Mouse (Mus musculus) G1E-ER4 (cell line): ENCODE measurements around the gene Mfsd12. TPM values are rescaled to one million over a fixed set of nuclear protein-coding genes. Genes with fewer than 3 reads are reported as not detected.

ENCODE experiments used
- GATA1 ChIP-seq: IDR thresholded peaks from one replicate; pipeline ENCODE4 v1.8.0; 2012; ENCODE audit warnings: low read length, inconsistent platforms
- polyA plus RNA-seq: library from polyadenylated mRNA; stranded (reverse); fragments of >175 nt; gene quantifications from 2 replicates; pipeline ENCODE4 v1.2.3, GENCODE M21; 2012

Gene Mfsd12
- polyA plus RNA-seq, 1 experiment: 39.2 TPM

DNA sequence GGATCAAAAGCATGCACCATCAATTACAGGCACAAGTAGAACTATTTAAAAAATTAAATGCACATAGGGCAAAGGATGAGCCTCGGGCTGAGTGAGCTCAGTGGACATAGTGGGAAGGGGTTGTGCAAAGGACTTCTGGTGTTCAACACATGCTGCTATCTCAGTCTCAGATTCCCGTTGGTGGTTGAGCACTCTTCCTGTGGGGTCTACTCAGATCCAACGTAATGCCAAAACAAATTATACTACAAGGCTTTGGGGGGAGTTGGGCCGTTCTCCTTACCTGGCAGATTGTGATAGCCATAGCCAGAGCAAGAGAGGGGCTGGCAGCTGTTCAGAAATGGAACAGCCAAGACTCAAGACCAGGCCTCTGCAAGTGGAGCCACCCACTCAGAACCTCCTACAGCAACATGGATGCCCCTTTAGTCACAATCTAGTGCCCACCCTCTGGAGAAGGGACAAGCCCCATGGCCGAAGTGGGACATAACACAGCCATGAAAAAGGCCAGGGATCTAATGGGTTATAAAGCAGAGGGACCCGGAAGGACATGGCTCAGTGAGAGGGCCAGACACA, 22.6 kb downstream of the Mfsd12 start:
- TF ChIP-seq GATA1: no peak

DNA sequence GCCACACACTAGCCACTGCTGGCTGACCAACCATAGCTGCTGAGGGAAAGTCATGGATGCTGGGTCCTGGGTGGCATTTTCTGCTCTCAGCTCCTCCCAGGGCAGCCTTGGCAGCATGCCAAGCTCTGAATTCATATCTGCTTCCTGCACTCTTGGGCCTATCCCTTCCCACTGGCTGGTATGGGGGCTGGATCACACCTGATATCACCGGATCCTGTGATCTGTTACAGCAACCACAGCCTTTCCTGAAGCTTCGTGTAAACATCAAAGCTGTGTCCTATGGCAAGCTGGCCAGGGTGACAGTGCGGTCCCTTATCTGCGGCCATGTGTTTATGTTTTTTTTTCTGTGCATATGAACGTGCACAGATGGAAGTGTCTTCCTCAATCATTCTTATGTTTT, 24.7 kb downstream of the Mfsd12 start:
- peak; percentile 98 for TF ChIP-seq GATA1

DNA sequence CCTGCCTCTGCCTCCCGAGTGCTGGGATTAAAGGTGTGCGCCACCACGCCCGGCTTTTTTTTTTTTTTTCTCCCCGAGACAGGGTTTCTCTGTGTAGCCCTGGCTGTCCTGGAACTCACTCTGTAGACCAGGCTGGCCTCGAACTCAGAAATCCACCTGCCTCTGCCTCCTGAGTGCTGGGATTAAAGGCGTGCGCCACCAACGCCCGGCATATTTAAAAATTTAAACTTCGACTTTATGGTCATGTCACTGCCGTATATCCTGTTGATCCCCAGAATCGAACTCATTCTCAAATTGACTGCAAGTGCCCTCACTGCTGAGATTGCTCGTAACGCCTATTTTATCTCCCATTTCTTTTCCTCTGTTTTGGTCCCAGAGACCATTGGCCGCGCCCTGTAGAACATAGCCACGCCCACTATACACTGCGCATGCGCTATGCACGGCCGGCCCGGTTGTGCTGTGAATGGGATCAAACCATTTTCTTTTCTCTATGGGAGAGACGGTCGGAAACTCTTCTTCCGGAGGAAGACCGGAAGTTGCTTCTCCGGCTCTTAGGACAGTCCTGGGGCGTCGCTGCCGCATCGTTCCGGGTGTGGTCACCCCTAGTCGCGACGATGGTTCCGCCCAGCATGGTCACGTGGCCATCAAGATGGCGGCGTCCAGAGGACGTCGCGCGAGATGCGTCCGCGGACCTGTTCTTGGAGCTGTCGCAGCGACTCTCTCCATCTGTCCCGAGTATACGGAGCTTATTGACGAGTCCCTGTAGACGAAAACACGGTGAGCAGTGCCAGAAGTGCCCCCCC, 26.7 kb downstream of the Mfsd12 start, which contains the start of the genes Dohh and Gm48551:
Dohh (plus strand) TSS at position 627 of the 803 bp plus-strand sequence.
Gm48551 (plus strand) TSS at position 665 of the 803 bp plus-strand sequence.
- no peak for TF ChIP-seq GATA1

DNA sequence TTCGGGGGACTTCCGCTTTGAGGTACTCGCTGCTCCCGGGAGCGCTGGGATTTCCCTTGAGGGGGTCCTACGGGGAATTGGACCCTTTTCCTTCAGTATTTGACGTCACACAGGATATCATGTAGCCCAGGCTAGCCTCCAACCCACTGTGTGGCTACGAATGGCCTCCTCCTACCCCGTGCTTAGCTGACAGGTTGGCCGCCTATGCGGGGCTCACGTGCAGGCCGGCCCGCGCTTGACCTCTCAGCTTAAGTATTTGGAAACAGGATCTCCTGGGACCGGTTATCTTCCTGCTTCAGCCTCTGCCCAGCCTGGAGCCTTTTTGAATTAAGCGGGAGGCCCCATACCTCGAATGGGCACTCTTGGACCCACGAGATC, 27.3 kb downstream of the Mfsd12 start:
- TF ChIP-seq GATA1: no peak

DNA sequence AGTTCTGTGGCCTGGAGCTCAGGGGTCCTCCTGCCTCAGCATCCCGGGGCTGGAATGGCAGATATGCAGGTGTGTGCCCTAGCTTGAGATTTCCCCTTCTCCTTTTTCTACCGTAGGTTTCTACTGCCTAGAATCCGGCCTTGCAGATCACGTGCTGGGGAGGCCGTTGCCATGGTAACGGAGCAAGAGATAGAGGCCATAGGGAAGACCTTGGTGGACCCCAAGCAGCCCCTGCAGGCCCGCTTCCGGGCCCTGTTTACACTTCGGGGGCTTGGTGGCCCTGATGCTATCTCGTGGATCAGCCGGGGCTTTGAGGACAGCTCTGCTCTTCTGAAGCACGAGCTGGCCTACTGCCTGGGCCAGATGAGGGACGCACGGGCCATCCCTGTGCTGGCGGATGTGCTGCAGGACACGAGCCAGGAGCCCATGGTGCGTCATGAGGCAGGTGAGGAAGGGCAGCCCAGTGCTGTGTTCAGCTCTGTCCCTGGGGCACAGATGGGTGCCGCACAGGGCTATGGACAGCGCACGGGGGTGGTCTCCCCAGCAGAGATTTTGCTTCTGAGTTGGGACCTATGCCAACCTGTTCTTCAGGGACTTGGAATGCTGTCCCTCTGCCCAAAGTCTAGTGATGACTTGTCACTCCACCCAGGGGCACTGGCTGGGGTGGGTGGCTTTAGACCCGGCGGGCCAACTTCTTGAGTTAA, 28.5 kb downstream of the Mfsd12 start:
- TF ChIP-seq GATA1: no peak

DNA sequence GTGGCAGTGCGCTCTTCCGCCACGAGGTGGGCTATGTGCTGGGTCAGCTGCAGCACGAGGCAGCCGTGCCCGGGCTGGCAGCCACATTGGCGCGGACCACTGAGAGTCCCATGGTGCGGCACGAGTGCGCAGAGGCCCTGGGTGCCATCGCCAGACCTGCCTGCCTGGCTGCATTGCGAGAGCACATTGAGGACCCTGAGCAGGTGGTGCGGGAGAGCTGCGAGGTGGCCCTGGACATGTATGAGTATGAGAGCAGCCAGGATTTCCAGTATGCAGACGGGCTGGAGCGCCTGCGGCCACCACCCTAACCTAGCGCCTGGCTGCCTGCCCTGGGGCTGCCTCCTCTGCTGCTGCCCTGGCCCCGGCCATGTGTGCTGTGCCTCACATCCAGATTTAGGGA, 30.4 kb downstream of the Mfsd12 start:
- no peak for TF ChIP-seq GATA1

DNA sequence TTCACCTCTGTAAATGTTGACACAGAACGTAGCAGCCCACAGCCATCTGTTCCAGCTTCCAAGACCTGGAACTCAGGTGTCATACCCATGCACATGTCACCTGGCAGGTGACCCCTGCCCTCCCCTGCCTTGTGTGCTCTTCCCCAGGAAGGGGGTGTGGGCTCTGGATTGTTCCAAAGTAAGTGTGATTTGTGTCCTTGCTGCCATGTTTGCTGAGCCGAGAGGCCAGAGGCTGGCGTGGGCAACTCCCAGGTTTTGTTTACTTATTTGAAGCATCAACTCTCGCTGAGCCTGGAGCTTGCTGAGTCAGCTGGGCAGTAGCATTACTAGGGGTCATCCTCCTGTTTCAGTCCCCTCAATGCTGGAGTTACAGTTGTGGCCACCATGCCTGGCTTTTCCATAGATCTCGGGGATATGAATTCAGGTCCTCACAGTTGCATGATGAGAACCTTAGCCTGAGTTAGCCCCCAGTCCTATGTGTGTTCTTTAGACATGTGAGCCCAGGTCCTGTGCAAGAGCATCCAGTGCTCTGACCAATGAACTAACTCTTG, 31.3 kb downstream of the Mfsd12 start, which contains the start of gene Gm48552:
Gm48552 (plus strand) TSS at position 501 of the 551 bp plus-strand sequence.
- no peak for TF ChIP-seq GATA1

DNA sequence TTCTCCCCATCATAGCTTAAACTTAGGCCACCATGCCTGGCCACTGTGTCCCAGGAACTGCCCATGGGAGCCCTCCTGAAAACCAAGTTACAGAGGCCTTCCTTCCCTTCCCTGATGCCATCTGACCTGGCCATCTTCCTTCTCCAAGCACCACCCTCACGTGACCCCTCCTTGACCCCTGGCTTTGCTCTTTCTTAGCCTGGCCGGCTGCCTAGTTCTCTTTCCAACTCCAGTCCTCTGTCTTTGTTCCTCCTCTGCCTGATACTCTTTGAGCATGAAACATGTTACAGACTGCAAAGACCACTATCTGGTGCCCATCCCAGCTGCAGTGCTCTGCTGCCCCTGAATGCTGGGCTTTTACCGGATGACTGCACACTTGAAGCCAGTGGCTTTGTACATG, 32.1 kb downstream of the Mfsd12 start:
- TF ChIP-seq GATA1: no peak

DNA sequence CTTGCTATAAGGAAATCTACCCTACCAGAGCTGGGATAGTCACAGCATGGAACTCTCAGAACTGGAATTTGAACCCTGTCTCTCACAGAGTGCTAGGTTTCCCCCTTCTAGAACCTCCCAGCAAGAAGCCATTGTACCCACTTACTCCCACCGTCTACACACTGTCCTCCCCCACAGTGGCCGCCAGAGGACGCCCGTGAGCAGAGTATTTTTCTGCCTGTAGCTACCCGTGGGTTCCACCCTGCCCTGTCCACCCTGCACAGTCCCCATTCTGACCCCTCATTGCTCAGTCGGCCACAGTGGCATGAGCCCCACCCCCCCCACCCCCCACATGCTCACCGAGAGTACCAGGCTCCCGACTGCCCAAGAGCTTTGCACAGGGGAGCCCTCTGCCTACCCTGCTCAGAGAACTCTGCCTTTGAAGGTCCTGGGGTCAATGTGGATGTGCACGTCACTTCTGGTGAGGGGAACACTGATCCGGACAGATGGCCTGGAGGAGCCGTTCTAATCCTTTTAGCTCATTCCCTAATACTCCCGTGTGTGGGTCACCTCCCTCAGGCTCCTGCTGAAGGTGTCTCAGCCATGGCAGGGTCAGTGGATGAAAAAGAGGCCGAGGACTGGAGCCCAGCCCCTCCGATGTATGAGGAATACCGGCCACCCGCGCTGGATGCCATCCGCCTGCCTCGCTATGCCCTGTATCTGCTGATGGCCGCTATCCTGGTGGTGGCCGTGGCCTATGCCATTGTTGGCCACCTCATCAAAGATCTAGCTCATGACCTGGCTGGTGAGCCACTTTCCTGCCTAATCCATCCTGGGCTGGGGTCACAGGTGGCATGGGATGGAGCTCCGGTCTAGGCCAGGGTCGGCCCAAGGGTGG, 32.7 kb downstream of the Mfsd12 start:
- no peak for TF ChIP-seq GATA1

DNA sequence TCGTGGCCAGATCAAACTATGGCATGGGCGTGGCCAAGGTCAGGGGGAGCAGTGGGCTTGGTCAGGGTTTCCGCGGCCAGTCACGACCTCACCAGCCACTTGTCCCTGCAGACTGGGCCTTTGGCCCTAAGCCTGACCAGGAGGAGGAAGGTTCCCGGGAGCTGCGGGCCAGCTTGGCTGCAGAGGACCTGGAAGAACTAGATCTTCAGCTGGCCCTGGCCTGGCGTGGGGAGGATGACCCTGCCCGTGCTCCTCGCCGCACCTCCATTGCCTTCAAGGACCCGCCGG, 33.3 kb downstream of the Mfsd12 start:
- no peak for TF ChIP-seq GATA1

DNA sequence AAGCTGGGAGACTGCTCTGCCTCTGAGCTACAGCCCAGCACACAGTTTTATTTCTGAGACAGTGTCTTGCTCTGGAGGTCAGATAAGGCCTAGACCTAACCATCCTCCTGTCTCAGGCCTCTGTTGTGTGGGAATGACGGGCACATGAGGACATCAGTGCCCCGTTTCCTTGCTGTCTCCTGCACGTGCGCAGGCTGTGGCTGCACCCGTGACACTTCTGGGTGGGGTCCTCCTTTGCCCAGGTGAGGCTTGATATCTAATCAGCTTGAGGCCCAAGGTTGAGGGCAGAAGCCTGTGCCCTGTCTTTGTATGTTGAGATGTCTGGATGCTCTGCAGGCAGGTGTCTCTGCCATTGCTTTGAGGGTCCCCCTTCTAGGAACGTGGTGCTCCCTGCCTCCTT, 35.0 kb downstream of the Mfsd12 start:
- no peak for TF ChIP-seq GATA1

DNA sequence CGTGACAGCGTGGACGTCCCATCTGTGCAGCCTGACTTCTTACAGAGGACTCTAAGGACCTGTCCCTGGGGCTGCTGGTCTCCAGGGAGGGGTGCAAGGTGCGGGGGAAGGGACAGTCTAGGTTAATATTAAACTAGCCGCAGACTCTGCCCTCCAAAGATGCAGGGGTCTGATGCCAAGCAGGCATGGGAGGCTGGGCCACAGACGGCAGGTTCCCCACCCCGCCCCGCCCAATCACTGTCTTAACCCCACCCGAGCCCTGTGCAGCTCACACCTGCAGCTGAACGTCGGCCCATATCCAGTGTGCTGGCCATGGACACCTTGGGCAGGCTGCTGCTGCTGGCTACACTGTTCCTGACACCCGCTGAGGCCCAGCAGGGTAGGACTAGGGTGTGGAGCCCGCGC, 35.5 kb downstream of the Mfsd12 start, which contains the start of gene Smim24:
Smim24 (plus strand) TSS at position 271 of the 405 bp plus-strand sequence.
- no peak for TF ChIP-seq GATA1

DNA sequence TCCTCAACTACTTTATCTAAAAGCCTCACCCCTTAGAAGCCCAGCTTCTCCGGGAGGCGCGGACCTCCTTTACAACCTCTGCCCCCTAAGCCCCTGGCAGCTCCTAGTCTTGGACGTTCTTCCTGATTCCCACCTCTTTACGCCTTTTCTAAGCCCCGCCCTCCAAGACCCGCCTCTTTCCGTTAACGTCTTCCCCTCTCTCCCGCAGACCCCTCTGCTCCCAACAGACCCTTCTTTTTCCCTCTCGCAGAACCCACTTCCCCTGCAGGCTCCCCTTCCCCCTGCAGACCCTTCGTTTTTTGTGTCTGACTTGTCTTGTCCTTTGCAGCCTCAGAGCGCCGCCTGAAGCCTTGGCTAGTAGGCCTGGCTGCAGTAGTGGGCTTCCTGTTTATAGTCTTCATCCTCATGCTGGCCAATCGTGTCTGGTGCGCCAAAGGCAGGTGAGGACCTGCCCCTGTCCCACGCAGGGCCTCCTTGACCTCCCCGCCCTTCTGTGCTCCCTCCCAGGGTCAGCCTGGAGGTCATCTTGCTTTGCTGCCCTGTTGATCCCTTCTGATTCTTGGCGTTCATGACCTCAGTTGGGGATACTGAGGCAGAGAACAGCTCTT, 36.3 kb downstream of the Mfsd12 start:
- no peak for TF ChIP-seq GATA1

DNA sequence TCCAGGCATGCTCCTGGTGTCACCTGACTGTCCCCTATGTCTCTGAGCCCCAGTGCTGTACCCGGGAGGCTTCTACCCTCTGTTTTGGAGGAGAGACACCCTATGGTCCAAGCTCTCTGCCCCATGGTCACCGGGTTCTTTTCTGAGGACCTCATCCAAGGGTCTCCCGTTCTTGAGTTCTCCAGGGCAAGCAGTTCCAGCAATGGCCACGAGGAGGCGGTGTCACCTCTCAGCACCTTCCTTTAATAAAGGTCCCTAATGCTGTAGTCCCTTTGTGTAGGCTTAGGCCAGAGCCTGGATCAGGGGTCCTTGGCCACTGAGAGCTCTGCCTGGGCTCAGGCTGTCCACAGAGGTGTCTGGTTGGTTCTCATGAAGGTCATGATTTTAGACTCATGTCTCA, 37.8 kb downstream of the Mfsd12 start:
- no peak for TF ChIP-seq GATA1

DNA sequence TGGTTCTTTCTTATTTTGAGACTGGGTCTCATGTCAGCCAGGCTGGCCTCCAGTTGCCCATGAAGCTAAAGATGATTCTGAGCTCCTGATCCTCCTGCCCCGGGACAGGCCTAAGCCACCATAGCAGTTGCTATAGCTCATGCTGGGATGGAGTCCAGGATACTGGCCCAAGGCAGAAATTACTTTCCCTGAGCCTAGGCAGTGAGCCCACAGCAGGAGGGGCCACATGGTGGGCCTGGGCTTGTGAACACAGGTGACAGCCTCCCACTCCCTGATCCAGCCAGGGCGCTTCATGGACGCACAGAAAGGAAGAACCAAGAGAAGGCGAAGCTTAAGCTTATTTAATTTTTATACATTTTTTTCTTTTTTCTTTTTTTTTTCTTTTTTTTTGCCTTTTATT, 38.6 kb downstream of the Mfsd12 start:
- no peak for TF ChIP-seq GATA1

DNA sequence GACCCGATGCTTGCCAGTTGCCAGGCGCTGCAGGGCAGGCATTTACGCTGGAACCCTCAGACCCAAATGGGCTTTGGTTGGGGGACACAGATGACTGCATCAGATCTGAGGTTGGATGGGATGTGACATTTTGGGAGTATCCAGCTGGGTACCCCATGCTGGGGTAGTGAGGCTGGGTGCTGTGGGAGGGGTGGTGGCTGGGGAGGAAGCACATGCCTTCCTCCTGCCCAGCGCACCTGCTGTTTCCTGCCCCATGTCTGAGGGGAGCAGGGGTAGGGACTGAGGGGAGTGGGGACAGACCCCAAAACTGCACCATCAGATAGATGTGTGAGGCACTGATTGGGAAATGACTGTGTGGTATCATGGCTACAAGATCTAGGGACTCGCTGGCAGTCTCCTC, 39.5 kb downstream of the Mfsd12 start:
- TF ChIP-seq GATA1: no peak
